Mouse (Mus musculus): ENCODE data around the gene Adora2b. TPM values are rescaled to one million over a fixed set of nuclear protein-coding genes. Genes with fewer than 3 reads are reported as not detected.
A peak's percentile ranks its signal among the peaks of the same experiment; 100 is the strongest.

The Adora2b gene
- total RNA-seq (2021), result 0.22 TPM in 1 of 2 replicates, not detected in the other
- long read RNA-seq, experiment 1, result 0 reads
- long read RNA-seq, experiment 2, result 0 reads

- peak; percentile 73 for DNase-seq
These were observed at the start of gene Adora2b for GRCm38 (mm10) chr11:62248401-62249244. Adora2b (plus strand) TSS chr11:62248984.

DNA sequence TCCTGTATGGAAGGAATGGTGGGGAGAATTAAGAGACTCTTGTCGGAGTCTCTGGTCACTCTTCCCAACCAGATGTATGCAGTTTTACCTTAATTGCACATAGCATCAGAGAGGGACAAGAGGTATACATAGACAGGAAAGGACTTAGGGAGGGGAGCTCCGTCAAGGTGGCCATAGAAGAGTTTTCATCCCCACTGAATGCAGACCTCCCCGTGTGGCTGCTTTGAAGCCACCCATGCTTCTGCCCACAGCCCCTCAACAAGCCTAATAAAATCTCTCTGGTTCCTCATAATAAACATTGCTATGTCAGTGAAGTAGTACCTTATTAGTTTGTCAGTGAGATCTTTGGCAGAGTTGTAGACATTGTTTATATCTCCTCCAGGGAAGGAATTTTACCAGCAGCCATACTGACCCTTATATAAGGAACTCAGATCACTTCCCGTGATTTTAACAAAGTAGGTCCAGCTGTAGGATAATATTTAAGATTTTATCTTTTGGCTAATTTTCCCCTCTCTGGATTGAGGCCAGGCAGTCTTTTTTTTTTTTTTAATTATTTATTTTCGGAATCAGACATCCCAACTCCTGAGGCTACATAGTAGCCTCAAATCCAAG lies 47.8 kb upstream of the Adora2b start:
- DNase-seq, result no peak

- no peak for DNase-seq
These were observed 46.1 kb upstream of the Adora2b start for GRCm38 (mm10) chr11:62202645-62203044.

- no peak for DNase-seq
These were observed 39.7 kb upstream of the Adora2b start for GRCm38 (mm10) chr11:62209111-62209510.

DNA sequence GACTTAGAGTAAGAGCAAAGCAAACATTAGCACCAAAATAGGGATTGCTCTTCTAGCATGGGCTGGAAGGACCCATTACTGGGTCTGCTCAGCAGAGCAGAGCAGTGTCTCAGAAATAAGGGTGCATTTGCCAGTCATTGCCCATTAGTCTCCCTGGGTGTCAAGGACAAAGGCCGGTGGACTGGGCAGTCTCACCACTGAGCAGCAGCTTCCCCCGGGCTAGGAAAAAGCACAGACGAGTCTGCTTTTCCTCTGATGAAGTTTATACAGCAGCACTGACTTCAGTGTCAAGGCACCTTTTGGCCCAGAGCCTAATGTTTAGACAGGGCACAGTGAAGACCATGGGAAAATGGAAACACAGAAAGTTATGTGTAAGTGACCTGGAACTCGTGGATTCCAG lies 38.9 kb upstream of the Adora2b start:
- peak; percentile 31 for DNase-seq

DNA sequence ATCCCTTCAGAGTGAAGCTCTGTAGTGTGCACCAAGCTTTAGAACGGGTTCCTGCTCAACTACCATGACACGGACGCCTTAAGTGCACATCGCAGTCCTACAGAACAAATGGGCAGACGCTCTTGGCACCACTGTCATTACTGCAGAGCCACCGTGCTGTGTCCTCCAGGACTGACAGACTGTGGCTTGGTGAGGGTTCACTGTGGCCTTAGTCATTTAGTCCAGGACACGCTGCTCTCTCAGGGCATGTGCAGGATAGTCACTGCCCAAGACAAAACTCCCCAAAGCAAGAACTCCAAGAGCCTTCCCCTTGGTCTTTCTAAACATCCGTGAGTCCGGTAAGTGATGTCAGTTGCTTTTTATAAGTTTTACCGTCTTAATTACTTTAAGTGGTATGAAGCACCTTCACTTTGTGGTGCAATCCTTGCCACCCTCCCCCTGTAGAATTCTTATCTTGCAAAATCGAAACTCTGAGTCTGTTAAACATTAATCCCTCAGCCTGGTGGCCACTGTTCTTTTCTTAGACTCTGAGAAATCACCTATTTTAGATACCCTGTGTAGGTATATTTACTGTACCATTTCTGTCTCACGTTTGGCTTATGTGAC lies 35.3 kb upstream of the Adora2b start:
- no peak for DNase-seq

DNA sequence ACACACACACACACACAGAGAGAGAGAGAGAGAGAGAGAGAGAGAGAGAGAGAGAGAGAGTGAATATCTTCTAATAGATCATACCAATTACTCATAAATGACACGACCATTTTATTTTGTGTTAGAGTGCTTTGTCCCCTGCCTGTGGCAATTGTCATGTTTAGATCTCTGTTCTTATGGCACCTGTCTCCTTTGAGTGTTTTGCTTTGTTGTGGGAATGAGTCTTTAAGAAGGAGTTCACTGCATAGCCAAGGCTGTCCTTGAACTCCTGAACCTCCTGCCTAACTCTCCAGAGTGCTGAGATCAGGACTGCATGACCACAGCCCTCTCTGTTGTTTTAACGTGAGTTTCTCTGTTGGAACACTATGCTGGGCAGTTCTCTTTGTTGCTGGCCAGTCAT lies 33.7 kb upstream of the Adora2b start:
- DNase-seq, result no peak

- DNase-seq, result no peak
These were observed 31.0 kb upstream of the Adora2b start for GRCm38 (mm10) chr11:62217751-62218150.

DNA sequence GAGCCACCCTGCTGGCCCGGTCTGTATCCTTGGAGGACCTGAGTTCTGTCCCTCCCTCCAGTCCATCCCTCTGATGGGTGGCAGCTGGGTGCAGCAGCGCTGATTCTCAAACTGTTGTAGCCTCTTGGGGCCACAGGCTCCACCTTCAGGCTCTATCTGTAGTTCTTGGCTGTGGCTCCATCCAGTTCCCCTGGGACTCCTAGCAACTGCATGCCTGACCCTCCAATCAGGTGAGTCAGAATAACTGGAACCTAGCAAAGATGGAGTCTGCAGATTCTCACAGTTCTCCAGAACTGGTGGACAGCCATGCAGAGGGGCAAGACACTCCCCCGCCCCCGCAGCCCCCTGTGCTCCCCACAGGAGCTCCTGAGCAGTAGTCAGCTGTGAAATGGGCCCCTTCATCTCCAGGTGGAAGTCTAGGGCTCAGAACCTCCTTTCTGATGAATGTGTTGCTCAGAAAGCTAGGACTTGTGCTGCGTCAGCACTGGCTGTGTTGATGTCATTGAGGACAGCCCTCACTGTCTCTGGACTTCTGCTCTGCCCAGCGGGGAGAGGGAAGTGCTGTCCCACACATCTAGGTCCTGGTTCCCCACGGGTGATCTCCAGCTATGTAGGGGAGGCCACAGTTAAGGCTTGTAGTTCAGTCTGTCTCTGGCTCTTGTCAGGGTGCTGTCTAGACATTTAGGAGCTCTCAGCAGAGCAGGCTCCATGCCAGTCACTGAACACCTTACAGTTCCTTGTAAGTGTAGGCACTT lies 27.9 kb upstream of the Adora2b start:
- DNase-seq, result peak; percentile 10

- no peak for DNase-seq
These were observed 25.4 kb upstream of the Adora2b start for GRCm38 (mm10) chr11:62223416-62223815.

DNA sequence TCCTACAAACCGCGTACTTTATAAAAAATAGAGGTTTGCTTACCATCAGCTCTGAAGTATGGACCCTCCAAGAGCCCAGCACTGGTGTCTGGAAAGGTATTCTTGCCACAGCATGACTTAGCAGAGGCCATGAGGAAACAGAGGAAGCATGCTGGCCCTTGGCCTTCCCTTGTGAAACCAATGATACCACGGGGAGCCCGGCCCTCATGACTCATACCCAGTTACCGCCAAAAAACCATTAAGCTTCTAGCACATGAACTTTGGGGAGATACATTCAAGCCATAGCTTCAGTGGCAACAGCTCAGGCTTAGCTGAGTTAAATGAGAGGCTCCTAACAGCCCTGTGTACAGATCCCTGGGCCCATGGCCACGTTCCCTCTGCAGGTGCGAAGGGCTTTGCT lies 24.8 kb upstream of the Adora2b start:
- DNase-seq, result peak; percentile 35

DNA sequence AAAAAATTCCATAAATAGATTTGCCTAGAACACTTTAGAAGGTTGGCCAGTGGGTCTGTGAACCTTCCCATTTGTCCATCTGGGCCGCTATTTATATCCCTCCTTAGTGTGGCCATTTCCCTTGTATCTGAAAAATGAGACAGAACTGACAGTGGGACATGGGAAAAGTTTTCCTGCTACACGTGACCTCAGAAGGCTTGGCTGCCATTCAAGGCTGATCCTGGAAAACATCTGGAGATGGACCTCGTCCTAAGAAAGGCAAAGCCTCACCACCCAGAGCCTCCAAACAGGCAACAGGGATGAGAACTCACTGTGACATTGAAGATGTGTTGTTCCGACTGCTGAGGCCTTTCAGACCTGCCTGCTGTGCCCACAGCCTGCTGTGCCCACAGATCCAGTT lies 24.0 kb upstream of the Adora2b start:
- no peak for DNase-seq

- DNase-seq, result no peak
These were observed 8.0 kb upstream of the Adora2b start for GRCm38 (mm10) chr11:62240631-62241261.

GRCm38 (mm10) chr11:62243871-62244270 lies 4.9 kb upstream of the Adora2b start:
- no peak for DNase-seq

GRCm38 (mm10) chr11:62244471-62244870 lies 4.3 kb upstream of the Adora2b start:
- no peak for DNase-seq

DNA sequence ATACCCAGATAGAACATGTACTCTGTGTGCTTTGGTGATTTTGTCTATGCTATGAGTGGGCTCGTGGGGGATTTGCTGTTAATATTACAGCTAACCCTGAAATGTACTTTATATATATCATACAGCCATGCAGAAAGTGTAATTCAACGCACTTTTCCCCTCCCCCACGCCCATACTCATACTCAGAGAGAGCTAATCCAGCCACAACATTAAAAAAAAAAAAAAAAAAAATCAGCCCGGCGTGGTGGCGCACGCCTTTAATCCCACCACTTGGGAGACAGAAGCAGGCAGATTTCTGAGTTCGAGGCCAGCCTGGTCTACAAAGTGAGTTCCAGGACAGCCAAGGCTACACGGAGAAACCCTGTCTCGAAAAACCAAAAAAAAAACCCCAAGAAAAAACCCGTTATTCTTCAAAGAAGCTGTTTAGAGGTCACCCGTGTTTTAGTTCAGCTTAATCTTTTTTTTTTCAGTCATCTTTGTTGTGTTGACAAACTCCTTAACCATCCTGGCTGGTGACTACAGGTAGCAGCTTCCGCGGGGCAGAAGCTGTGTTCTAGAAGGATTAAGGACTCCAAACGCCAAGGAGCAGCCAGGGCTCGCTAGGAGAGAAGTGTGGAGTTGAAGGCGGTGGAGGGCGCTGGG lies 904 bp upstream of the Adora2b start:
- no peak for DNase-seq

DNA sequence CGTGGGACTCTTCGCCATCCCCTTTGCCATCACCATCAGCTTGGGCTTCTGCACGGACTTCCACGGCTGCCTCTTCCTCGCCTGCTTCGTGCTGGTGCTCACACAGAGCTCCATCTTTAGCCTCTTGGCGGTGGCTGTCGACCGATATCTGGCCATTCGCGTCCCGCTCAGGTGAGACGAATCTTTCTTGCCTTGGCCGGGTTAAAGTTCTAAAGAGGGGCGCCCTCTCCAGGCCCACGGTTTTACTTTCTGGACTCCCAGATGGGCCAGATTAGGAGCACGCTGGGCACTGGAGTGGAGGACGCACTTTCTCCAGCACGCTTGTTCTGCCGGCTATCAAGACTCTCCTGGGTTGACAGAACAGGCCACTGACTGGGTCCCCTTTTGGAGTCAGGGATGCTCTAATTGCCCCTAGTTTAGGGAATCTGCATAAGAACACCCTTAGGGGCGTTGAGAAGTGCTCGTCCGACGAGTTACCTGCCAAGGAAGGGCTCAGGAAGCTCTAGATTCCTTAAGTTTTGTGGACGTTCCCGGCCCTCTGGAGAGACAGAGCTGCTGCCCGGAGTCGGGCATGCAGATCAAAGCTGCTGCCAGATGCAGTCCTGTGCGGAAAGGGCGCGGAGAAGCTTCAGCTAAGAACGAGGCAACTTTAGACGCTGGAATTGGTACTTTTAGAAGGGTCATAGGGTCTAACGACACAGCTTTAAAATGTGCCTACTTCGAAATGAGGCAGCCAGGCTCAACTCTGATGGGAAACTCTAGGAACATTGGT lies 668 bp downstream of the Adora2b start:
- peak; percentile 36 for DNase-seq

- DNase-seq, result no peak
These were observed 2.3 kb downstream of the Adora2b start for GRCm38 (mm10) chr11:62251047-62251446.

DNA sequence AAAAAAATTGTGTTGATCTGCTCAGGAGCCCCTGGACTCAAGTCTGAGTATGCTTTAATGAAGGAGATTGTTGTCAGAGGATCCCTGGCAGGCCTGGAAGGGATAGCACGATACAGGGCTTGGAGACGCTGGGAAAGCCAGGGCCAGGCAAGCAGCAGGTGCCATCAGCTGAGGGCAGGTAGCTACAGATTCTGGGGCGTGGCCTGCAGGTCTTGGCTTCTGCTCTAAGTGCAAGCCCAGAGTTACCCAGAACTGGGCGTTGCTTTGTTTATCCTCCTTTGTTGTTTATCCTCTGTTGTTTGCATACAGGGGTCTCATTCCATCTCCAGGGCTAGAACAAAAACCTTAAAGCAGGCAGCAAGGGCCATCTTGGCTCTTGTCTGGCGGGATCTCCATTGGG lies 4.6 kb downstream of the Adora2b start:
- no peak for DNase-seq

- DNase-seq, result no peak
These were observed 10.4 kb downstream of the Adora2b start for GRCm38 (mm10) chr11:62259214-62259613.

- no peak for DNase-seq
These were observed 14.8 kb downstream of the Adora2b start for GRCm38 (mm10) chr11:62263599-62263998.
